Mouse (Mus musculus) T-helper 1 cell (primary cell): ENCODE measurements at regions not wholly inside any gene's neighbourhood (a gene's known extent, or its start where the extent isn't known, plus 50 kb on each side); places are given as distances from the start of the nearest gene placed in this dataset.

Experiments
- in situ Hi-C: fragments of 300-600 bp; cut with MboI, MseI; formaldehyde crosslinking; loops from one replicate; pipeline ENCODE4 v1.15.1; 2025; ENCODE audit warnings: high pct_unique_total_duplicates

- in situ Hi-C loops = no loop called here
Observed at GRCm38 (mm10) chr9:87961796-87962195, 230.7 kb upstream of the Tbx18 start.

GRCm38 (mm10) chr9:87964508-87964907 is 233.4 kb upstream of the Tbx18 start:
- in situ Hi-C loops = no loop called here

- in situ Hi-C loops = no loop called here
Observed at GRCm38 (mm10) chr9:87965103-87965780, 234.2 kb upstream of the Tbx18 start.

GRCm38 (mm10) chr9:87968190-87969082 is 237.4 kb upstream of the Tbx18 start:
- in situ Hi-C loops = no loop called here

- in situ Hi-C loops = no loop called here
Observed at GRCm38 (mm10) chr9:87970586-87970985, 239.5 kb upstream of the Tbx18 start.

DNA sequence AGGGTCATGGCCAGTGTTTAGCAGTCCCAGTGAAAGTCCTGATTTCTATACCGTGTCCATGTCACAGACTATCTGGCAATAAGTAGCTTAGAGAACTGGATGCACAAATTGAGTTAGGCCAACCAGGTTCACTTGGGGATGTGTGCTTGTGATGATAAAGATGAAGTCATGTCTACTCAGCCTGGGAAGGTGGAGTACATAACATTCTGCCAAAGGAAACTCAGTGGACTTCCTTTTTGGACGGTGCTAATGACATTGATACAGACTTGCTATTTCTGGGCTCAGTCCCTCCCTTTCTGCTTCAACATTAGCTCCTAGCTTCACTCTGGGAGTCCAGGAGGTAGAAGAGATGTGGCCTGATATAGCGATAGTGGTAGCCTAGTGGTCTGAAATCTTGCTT is 240.7 kb upstream of the Tbx18 start:
- in situ Hi-C loops = no loop called here

DNA sequence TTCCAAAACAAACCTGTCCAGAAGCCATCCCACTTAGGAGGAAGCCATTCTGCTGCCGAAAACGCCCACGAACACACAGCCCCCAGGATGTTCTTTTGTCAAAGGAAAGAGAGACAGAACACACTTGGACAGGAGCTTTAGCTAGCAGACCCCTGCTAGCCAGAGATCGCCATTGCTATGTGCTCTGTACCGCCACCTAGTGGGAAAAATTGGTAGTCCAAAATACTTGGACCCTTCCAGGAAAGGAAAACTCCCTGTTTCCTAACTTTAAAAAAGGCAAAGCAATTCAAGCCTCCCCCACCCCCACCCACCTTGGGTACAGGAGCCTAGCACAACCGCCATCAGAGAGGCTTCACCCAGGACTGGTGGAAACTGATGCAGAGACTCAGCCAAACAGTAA is 242.5 kb upstream of the Tbx18 start:
- in situ Hi-C loops = no loop called here

DNA sequence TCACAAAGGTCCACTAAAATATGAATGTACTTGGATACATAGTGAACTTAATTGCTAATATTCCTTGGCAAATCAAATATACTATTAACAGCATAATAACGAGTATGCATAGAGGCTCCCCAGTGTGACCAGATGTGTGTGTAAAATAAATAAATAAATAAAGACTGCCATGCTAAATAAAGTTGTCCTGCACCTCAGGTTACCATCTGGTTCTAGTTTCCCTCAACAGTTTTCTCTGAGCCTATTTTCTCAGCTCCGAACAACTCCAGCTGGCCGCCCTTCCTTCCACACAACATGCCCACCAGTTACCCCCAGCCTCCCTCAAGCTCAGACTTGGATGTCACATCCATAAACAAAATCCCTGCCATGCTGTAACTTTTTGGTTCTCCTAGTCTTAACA is 253.8 kb upstream of the Tbx18 start:
- in situ Hi-C loops = no loop called here

GRCm38 (mm10) chr9:87985439-87985838 is 254.4 kb upstream of the Tbx18 start:
- in situ Hi-C loops = no loop called here

DNA sequence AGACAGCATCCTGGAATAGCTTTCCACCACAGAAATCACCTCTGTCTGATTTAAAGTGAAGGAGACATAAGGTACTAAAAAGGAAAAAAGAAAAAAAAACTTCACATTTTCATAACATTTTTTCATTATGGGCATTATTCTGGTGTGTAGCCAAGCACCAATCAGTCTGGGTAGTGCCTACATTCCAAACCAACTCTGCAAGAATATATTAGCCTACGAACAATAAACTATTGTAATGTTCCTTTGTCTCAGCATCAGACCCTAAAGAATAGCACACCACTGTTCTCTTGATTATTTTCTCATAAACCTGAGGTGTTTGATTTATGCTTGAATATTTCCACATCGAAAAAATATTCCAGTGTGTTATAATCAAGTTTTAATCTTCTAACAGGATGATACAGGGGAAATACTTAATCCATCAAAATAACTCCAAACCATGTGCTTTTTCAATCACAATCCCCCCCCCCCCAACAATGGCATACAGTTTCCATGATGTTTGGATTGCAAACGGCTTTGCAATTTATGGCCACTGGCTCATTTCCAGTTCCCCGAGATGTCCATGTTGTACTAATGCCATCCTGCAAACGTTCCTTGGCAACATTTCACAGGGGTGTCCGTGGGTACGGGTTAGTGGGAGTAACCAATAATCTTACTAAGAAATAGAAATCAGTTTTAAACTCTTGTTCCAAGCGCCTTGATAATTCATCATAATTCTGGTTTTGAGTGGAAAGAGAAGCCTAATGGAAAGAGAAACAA is 275.1 kb upstream of the Tbx18 start:
- in situ Hi-C loops = no loop called here

- in situ Hi-C loops = no loop called here
Observed at GRCm38 (mm10) chr9:88023752-88024151, 292.7 kb upstream of the Tbx18 start.

- in situ Hi-C loops = no loop called here
Observed at GRCm38 (mm10) chr9:88025936-88026335, 294.9 kb upstream of the Tbx18 start.

- in situ Hi-C loops = no loop called here
Observed at GRCm38 (mm10) chr9:88030509-88031148, 296.4 kb upstream of the Nt5e start.

- in situ Hi-C loops = no loop called here
Observed at GRCm38 (mm10) chr9:88037560-88037959, 289.4 kb upstream of the Nt5e start.

DNA sequence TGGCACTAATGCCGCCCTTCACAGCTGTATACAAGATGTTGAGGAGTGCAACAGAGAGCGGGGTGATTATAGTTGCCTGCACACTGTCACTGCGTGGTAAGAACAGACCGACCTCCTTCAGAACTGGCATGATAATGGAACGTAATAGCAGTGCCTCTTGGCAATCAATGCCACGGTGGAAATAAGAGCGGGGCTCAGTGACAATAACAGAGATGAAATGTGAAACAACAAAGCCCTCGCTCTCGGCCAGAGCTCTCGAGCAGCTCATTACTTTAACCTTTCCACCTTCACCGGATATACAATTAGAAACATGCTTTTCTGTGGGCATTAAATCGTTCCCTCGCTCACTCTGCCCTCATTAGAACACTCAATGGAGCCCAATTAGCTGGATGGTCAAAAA is 277.7 kb upstream of the Nt5e start:
- in situ Hi-C loops = no loop called here

GRCm38 (mm10) chr9:88049792-88050191 is 277.2 kb upstream of the Nt5e start:
- in situ Hi-C loops = no loop called here

DNA sequence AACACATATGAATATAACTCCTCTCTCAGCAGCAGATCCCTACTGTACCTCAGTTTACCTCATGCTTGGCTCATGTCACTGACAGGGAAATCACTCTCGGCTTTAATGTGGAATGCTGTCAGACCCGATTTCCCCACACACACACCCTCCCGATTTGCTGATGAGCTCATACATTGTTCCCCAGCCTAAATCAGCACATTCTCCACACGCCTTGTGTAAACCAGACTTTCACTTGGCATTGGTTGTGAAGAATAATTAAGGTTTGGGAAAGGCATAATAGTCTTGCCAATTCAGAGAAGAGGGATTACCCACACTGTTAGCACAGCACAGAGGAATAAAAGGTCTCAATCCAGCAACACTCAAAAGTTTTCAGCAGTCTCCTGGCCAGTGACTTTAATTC is 268.4 kb upstream of the Nt5e start:
- in situ Hi-C loops = no loop called here

- in situ Hi-C loops = no loop called here
Observed at GRCm38 (mm10) chr9:88059005-88059404, 268.0 kb upstream of the Nt5e start.

DNA sequence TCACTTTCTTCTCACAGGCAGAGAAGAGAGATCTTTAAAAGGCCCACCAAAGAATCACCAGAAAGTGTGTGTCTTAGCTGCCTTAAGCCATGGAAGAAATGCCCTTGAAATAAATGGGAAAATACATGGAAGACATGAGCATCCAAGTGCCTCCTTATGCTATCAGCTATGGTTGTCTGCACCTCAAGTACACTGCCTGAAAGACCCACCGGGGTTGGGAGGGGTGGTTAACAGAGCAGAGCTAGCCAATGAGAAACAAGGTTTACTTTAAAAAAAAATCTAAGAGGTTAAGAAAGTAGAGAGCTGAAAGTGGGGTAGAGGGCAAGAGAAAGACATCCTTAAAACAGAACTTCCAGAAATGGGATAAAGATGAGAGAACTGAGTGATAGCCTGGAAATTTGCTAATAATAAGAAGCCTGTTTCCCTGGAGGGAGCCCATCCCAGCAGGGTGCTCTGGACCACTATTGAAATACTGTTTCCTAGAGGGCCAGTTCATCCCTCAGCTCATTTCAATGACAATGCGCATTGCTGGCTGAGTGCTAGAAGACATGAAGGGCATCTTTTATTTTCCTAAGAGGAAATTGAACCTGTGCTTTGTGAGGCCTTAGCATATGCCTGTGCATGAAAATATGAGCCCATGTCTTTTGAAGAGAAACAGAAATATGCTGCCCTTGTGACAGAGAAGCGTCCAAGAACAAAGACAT is 262.9 kb upstream of the Nt5e start:
- in situ Hi-C loops = no loop called here

DNA sequence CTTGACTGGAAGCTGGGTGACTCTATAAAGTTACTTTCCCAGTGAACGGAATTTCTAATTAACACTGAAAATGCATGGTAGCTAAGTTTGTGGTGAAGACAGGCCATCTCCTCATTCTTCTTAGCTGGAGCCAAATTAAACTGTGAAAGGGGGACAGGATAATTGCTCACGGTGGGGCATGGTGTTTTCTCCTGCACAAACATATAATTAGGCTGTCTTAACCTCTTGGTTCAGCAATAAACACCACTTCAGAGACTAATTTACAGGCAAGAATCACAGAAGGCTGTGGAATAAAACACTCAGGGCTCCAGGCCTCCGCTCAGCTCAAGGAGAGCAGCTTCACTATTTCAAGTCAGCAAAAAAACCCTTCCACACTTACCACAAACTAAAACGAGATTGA is 261.9 kb upstream of the Nt5e start:
- in situ Hi-C loops = no loop called here

- in situ Hi-C loops = no loop called here
Observed at GRCm38 (mm10) chr9:88065777-88066176, 261.2 kb upstream of the Nt5e start.
